Mouse (Mus musculus) liver, adult 2 months (tissue): ENCODE data around the gene Dusp14. TPM values are rescaled to one million over a fixed set of nuclear protein-coding genes. Genes with fewer than 3 reads are reported as not detected.
A peak's percentile ranks its signal among the peaks of the same experiment; 100 is the strongest.

Source experiments
- DNase-seq: peaks from one replicate; pipeline ENCODE4 v3.0.0-alpha.2; 2011; ENCODE audit warnings: low read depth, low spot score; ENCODE audit errors: extremely low read depth
- H3K27ac ChIP-seq: fragments of 200-500 bp; replicated peaks from 2 replicates; pipeline ENCODE4 v1.5.1; 2012; ENCODE audit warnings: low read depth, mild to moderate bottlenecking, control low read depth, inconsistent platforms, low read length; ENCODE audit not compliant: insufficient read depth
- H3K27me3 ChIP-seq: fragments of 200-500 bp; 2 replicates; pipeline ENCODE4 v1.6.1; 2012; ENCODE audit warnings: mild to moderate bottlenecking, moderate library complexity, low read length, inconsistent platforms; ENCODE audit not compliant: control insufficient read depth, insufficient read depth
- H3K36me3 ChIP-seq: fragments of 200-500 bp; 2 replicates; pipeline ENCODE4 v1.6.1; 2012; ENCODE audit warnings: low read length, inconsistent platforms; ENCODE audit not compliant: control insufficient read depth, insufficient read depth
- H3K4me1 ChIP-seq: fragments of 200-500 bp; 2 replicates; pipeline ENCODE4 v1.6.1; 2011; ENCODE audit warnings: low read length; ENCODE audit not compliant: control insufficient read depth, insufficient read depth
- H3K4me3 ChIP-seq: fragments of 200-500 bp; 2 replicates; pipeline ENCODE4 v1.5.1; 2011; ENCODE audit warnings: low read depth, mild to moderate bottlenecking, control low read depth, low read length, moderate library complexity; ENCODE audit not compliant: insufficient read depth
- H3K79me2 ChIP-seq: fragments of 200-500 bp; 2 replicates; pipeline ENCODE4 v1.6.1; 2012; ENCODE audit warnings: inconsistent platforms, mild to moderate bottlenecking, low read length, moderate library complexity; ENCODE audit not compliant: control insufficient read depth, insufficient read depth
- H3K9ac ChIP-seq: fragments of 200-500 bp; 2 replicates; pipeline ENCODE4 v1.6.1; 2012; ENCODE audit warnings: low read depth, mild to moderate bottlenecking, control low read depth, inconsistent platforms, low read length
- CTCF ChIP-seq: fragments of 200-500 bp; IDR thresholded peaks from 2 replicates; pipeline ENCODE4 v1.5.1; 2011; ENCODE audit warnings: low read depth, low read length, control low read depth
- POLR2A ChIP-seq: fragments of 200-500 bp; IDR thresholded peaks from 2 replicates; pipeline ENCODE4 v1.6.1; 2011; ENCODE audit warnings: low read length, control low read depth; ENCODE audit not compliant: insufficient read depth; ENCODE audit errors: extremely low read depth
- WGBS: fragments of 180-500 bp; shearing (Covaris S2); methylation state at CpG from one replicate; pipeline ENCODE4 v1.1.7; 2018; 5-methylcytosine and 5-hydroxymethylcytosine counted together
- polyA plus RNA-seq: library from polyadenylated mRNA; depleted of rRNA; stranded (reverse); fragments of >200 nt; gene quantifications from 2 replicates; pipeline ENCODE4 v1.2.3, GENCODE M21; 2012
- total RNA-seq: library from RNA; depleted of rRNA; stranded (reverse); fragments of >200 nt; gene quantifications from 2 replicates; pipeline ENCODE4 v1.2.3, GENCODE M21; 2014

The Dusp14 gene
- total and polyA plus RNA-seq, 2 experiments: 0.83 to 4.5 TPM

DNA sequence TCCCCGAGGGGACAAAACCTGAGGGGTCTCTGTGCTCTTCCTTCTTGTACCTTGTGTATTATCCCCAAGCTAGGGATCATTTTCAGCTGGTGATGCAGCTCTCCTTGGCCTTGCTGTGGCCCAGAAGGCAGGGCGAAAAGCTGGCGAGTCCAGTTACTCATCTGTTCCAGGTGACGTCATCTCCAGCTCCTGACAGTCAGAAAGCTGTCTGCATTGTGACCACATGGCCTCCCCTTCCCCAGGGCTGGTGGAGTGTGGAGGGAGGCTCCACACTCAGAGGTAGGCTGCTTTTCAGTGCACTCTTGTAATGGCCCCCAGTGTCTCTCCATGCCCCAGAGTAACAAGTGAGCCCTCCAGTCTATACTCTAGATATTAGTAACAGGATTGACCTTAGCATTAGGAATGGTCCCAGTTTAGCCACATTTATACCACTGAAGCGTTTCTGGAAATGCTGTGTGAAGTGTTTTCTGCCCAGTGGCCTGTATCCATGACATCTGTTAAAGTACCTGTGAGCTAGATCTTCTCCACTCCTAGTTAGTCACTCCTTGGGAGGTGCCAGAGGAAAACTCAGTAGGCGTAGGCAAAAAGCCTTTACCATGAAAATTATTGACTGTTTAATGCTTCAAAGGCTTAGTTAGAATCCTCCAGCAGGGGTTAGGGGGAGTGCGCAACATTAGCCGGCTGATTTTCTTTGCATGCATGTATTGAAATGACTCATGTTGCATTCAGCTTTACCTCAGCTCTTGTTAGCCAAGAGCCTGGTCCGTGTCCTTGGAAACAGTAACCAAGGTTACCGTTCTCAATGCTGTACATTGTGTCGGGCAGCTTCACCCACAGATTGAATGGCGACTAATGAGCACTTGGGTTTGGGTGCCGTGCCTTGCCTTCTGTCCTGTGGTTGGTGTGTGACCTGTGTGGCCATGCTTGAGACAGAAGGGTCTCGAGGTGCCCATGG, 26.0 kb downstream of the Dusp14 start:
- no peak overlapping the region for H3K27ac ChIP-seq
- no peak overlapping the region for H3K9ac ChIP-seq
- no peaks in the 10 kb centered on the region for H3K27me3 ChIP-seq
- TF ChIP-seq POLR2A: no peak
- TF ChIP-seq CTCF: no peak
- H3K4me1 ChIP-seq: no peaks in the 10 kb centered on the region
- H3K4me3 ChIP-seq: no peak overlapping the region
- DNase-seq: no peak
- no peaks in the 10 kb centered on the region for H3K79me2 ChIP-seq
- H3K36me3 ChIP-seq: peaks cover 24% of the 10 kb centered on the region
- WGBS: 89% methylated on average over 14 of the region's 14 CpGs

DNA sequence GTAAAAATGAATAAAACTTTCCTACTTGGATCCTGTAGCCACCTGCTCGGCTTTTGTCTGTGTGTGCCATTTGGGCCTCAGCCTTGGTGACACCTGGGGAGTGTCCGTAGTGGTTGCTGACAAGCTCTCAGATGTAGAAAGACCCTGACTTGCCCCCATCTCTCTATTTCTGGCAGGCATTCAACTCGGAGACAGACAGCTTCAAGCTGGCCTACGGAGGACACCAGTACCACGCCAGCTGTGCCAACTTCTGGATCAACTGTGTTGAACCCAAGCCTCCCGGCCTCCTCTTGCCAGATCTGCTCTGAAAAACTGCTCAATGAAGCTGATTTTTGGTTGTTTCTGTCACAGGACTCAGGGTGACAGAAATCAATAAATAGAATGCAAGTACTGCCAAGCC, 28.4 kb downstream of the Dusp14 start:
- no peak overlapping the region for H3K9ac ChIP-seq
- no peak for DNase-seq
- H3K36me3 ChIP-seq: peaks cover 24% of the 10 kb centered on the region
- H3K4me3 ChIP-seq: no peak overlapping the region
- no peak for TF ChIP-seq POLR2A
- no peak for TF ChIP-seq CTCF
- H3K79me2 ChIP-seq: no peaks in the 10 kb centered on the region
- no peak overlapping the region for H3K27ac ChIP-seq
- WGBS: 87% methylated on average over 6 of the region's 6 CpGs
- H3K4me1 ChIP-seq: no peaks in the 10 kb centered on the region
- no peaks in the 10 kb centered on the region for H3K27me3 ChIP-seq

DNA sequence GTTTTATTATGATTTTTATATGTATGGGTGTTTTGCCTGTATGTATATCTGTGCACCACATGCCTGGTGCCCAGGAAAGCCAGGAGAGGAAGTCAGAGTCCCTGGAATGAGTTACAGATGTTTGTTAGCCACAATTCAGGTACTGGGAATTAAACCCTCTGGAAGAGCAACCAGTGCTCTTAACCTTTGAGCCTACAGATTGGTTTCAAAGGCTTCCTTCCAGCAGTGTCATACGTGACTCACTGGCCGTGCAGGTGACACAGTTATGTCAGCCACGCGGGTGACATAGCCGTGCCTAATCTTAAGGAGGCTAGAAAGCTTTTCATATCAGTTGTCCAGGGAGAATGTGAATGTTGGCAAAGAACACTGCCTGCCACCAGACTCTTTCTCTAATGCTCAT, 35.4 kb downstream of the Dusp14 start:
- TF ChIP-seq CTCF: no peak
- TF ChIP-seq POLR2A: no peak
- DNase-seq: peak; percentile 86
- WGBS: 24% methylated on average over 5 of the region's 5 CpGs

DNA sequence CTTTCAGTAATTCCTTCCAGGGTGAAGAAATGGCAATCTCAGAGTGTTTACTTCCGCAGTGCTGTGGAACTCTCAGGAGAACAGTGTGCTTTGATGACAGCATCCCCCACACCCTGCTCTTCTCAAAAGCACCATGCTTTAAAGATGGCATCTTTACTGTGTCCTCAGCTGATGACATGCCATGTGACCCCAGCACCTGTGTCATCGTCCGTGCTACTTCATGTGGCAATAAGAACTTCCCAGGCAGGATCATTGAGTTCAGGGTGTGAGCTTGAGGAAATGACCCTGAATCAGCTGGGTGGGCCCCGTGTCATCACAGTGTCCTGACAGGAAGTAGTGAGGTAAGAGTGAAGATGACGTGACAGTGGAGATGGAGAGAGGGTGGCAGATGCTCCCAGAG, 36.5 kb downstream of the Dusp14 start:
- H3K27me3 ChIP-seq: no peaks in the 10 kb centered on the region
- no peak overlapping the region for H3K9ac ChIP-seq
- H3K27ac ChIP-seq: no peak overlapping the region
- H3K79me2 ChIP-seq: no peaks in the 10 kb centered on the region; the same call in 1 of the 2 replicates
- H3K4me3 ChIP-seq: no peak overlapping the region
- H3K36me3 ChIP-seq: no peaks in the 10 kb centered on the region; the same call in 1 of the 2 replicates
- DNase-seq: no peak
- peaks cover 27% of the 10 kb centered on the region for H3K4me1 ChIP-seq
- WGBS: 83% methylated on average over 5 of the region's 5 CpGs
- TF ChIP-seq POLR2A: no peak
- no peak for TF ChIP-seq CTCF

More for the DNA sequence above, 35.4 kb downstream of the Dusp14 start:
- H3K36me3 ChIP-seq: no peaks in the 10 kb centered on the region; the same call in 1 of the 2 replicates
- H3K27ac ChIP-seq: no peak overlapping the region
- no peak overlapping the region for H3K9ac ChIP-seq
- no peaks in the 10 kb centered on the region; the same call in 1 of the 2 replicates for H3K79me2 ChIP-seq
- H3K4me1 ChIP-seq: peaks cover 19% of the 10 kb centered on the region
- no peak overlapping the region for H3K4me3 ChIP-seq
- H3K27me3 ChIP-seq: no peaks in the 10 kb centered on the region

DNA sequence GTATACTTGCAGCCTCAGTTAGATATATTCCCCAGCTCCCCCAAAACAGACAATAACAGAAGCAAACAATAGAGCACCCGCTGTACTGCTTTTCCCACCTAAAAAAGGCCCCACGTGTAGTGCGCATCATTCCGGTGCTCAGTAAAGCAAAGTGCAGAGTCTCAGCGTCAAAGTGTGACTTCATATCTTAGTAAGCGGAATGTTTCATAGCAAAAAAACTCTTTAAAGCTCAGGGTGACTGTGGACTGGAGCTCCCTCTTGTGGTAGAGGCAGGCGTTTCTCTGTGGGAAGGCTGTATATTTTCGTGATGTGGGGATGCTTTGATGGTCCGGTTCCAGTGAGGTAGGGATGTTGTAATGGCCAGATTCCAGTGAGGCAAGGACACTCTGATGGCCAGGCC, 37.1 kb downstream of the Dusp14 start:
- Histone ChIP-seq H3K27me3 (no peaks in the 10 kb centered on the region), H3K36me3 (no peaks in the 10 kb centered on the region; the same call in 1 of the 2 replicates), H3K27ac (no peak overlapping the region), H3K4me3 (no peak overlapping the region), H3K9ac (no peak overlapping the region), H3K4me1 (peaks cover 28% of the 10 kb centered on the region), H3K79me2 (no peaks in the 10 kb centered on the region; the same call in 1 of the 2 replicates)
- WGBS: 33% methylated on average over 9 of the region's 9 CpGs
- peak; percentile 57 for DNase-seq
- TF ChIP-seq CTCF (peak; percentile 68; the same call in 1 of the 2 replicates), POLR2A (no peak)
